Mouse (Mus musculus) hindbrain, embryonic 14.5 days (tissue): ENCODE results near the gene Mypn. TPM values are rescaled to one million over a fixed set of nuclear protein-coding genes. Genes with fewer than 3 reads are reported as not detected.

Source experiments
- ATAC-seq: fragments of 200-750 bp; cut with Nextera tagmentation; 2 replicates; pipeline ENCODE4 v1.8.0; 2017; ENCODE audit warnings: moderate number of reproducible peaks, mild to moderate bottlenecking, moderate TSS enrichment, moderate library complexity; ENCODE audit not compliant: low FRiP score
- DNase-seq: peaks from one replicate; pipeline ENCODE4 v3.0.0-alpha.2; 2015; ENCODE audit warnings: low spot score
- H3K27ac ChIP-seq: fragments of 300-500 bp; sonication (generic); 2 replicates; pipeline ENCODE4 v1.5.1; 2014; ENCODE audit warnings: mild to moderate bottlenecking, moderate library complexity
- H3K27me3 ChIP-seq: fragments of 300-500 bp; sonication (generic); 2 replicates; pipeline ENCODE4 v1.6.1; 2014; ENCODE audit warnings: mild to moderate bottlenecking, low read length, mixed read lengths; ENCODE audit not compliant: control insufficient read depth, insufficient read depth
- H3K36me3 ChIP-seq: fragments of 300-500 bp; sonication (generic); replicated peaks from 2 replicates; pipeline ENCODE4 v1.6.1; 2014; ENCODE audit not compliant: control insufficient read depth, insufficient read depth
- H3K4me1 ChIP-seq: fragments of 300-500 bp; sonication (generic); replicated peaks from 2 replicates; pipeline ENCODE4 v1.6.1; 2014; ENCODE audit warnings: antibody characterized with exemption, low read length, mixed read lengths; ENCODE audit not compliant: control insufficient read depth, insufficient read depth
- H3K4me2 ChIP-seq: fragments of 300-500 bp; sonication (generic); replicated peaks from 2 replicates; pipeline ENCODE4 v1.6.1; 2014; ENCODE audit warnings: mild to moderate bottlenecking, moderate library complexity
- H3K4me3 ChIP-seq: fragments of 300-500 bp; sonication (generic); replicated peaks from 2 replicates; pipeline ENCODE4 v1.5.1; 2014; ENCODE audit warnings: mild to moderate bottlenecking, low read length
- H3K9ac ChIP-seq: fragments of 300-500 bp; sonication (generic); 2 replicates; pipeline ENCODE4 v1.6.1; 2014
- H3K9me3 ChIP-seq: fragments of 300-500 bp; sonication (generic); 2 replicates; pipeline ENCODE4 v1.6.1; 2016; ENCODE audit warnings: low read length; ENCODE audit not compliant: control insufficient read depth
- WGBS: fragments of 180-500 bp; shearing (Covaris S2); extraction: QIAGEN DNeasy Blood & Tissue Kit; methylation state at CpG from one replicate; pipeline ENCODE4 v1.1.7; 2014; 5-methylcytosine and 5-hydroxymethylcytosine counted together
- polyA plus RNA-seq: library from polyadenylated mRNA; unstranded; fragments of >200 nt; fragmentation: Nextera tagmentation; extraction: Ambion mirVana; gene quantifications from 2 replicates; pipeline ENCODE4 v1.2.1, GENCODE M21; 2014

The Mypn gene
- polyA plus RNA-seq, result 0.37 and 0.68 TPM in 2 replicates

GRCm38 (mm10) chr10:63203728-63204127, at the start of gene Mypn:
TSS of gene Mypn (minus strand) at chr10:63203952.
- WGBS, result 92% methylated on average over 15 of the region's 15 CpGs
- no peak for ATAC-seq

GRCm38 (mm10) chr10:63248421-63248820, 44.7 kb upstream of the Mypn start:
- peaks cover 16% of the 10 kb centered on the region for H3K4me1 ChIP-seq
- ATAC-seq (no peak), DNase-seq (no peak)
- no peak overlapping the region for H3K4me2 ChIP-seq
- H3K9me3 ChIP-seq, result no peaks in the 10 kb centered on the region
- H3K36me3 ChIP-seq, result peaks cover 27% of the 10 kb centered on the region
- no peak overlapping the region for H3K27ac ChIP-seq
- H3K9ac ChIP-seq, result no peak overlapping the region
- 92% methylated on average over 6 of the region's 6 CpGs for WGBS
- no peaks in the 10 kb centered on the region for H3K27me3 ChIP-seq
- H3K4me3 ChIP-seq, result no peak overlapping the region

More at GRCm38 (mm10) chr10:63203728-63204127, at the start of gene Mypn:
- H3K4me2 ChIP-seq, result no peak within 1 kb of the TSS
- no peak for DNase-seq
- no peaks in the 10 kb centered on the region for H3K4me1 ChIP-seq
- H3K27me3 ChIP-seq, result no peaks in the 10 kb centered on the region
- no peak within 1 kb of the TSS for H3K4me3 ChIP-seq
- H3K27ac ChIP-seq, result no peak within 1 kb of the TSS
- no peaks in the 10 kb centered on the region for H3K36me3 ChIP-seq
- H3K9me3 ChIP-seq, result no peaks in the 10 kb centered on the region
- no peak within 1 kb of the TSS for H3K9ac ChIP-seq

- ATAC-seq, result no peak
- Histone ChIP-seq H3K36me3 (peaks cover 23% of the 10 kb centered on the region), H3K9ac (no peak overlapping the region), H3K27ac (no peak overlapping the region), H3K27me3 (no peaks in the 10 kb centered on the region), H3K9me3 (no peaks in the 10 kb centered on the region), H3K4me3 (no peak overlapping the region), H3K4me1 (peaks cover 23% of the 10 kb centered on the region), H3K4me2 (no peak overlapping the region)
- no peak for DNase-seq
- whole genome bisulfite sequencing, result 90% methylated on average over 7 of the region's 7 CpGs
Measured at GRCm38 (mm10) chr10:63247457-63247856, 43.7 kb upstream of the Mypn start.

GRCm38 (mm10) chr10:63245846-63246245, 42.1 kb upstream of the Mypn start:
- Histone ChIP-seq H3K9me3 (no peaks in the 10 kb centered on the region), H3K4me1 (peaks cover 25% of the 10 kb centered on the region), H3K4me3 (no peak overlapping the region), H3K27me3 (no peaks in the 10 kb centered on the region), H3K4me2 (no peak overlapping the region), H3K27ac (no peak overlapping the region), H3K9ac (no peak overlapping the region), H3K36me3 (peaks cover 19% of the 10 kb centered on the region)
- no peak for DNase-seq
- WGBS, result 92% methylated on average over 3 of the region's 3 CpGs
- no peak for ATAC-seq

GRCm38 (mm10) chr10:63244746-63245145, 41.0 kb upstream of the Mypn start:
- Histone ChIP-seq H3K27ac (peak overlapping the region; percentile 93; the same call in 1 of the 2 replicates), H3K4me3 (peak overlapping the region; percentile 95), H3K9ac (peak overlapping the region; percentile 86), H3K36me3 (peaks cover 10% of the 10 kb centered on the region), H3K27me3 (no peaks in the 10 kb centered on the region), H3K4me2 (peak overlapping the region; percentile 77), H3K9me3 (no peaks in the 10 kb centered on the region), H3K4me1 (peaks cover 25% of the 10 kb centered on the region)
- ATAC-seq (no peak), DNase-seq (no peak)
- 13% methylated on average over 5 of the region's 5 CpGs for WGBS

- peak overlapping the region; percentile 95 for H3K4me3 ChIP-seq
- no peaks in the 10 kb centered on the region for H3K27me3 ChIP-seq
- ATAC-seq (peak; percentile 82), DNase-seq (no peak)
- peaks cover 25% of the 10 kb centered on the region for H3K4me1 ChIP-seq
- H3K27ac ChIP-seq, result peak overlapping the region; percentile 93
- H3K9ac ChIP-seq, result peak overlapping the region; percentile 86
- H3K9me3 ChIP-seq, result no peaks in the 10 kb centered on the region
- H3K4me2 ChIP-seq, result peak overlapping the region; percentile 77
- H3K36me3 ChIP-seq, result peaks cover 9% of the 10 kb centered on the region
- WGBS, result under 1% methylated on average over 41 of the region's 41 CpGs
Measured at GRCm38 (mm10) chr10:63244055-63244671, 40.4 kb upstream of the Mypn start.

GRCm38 (mm10) chr10:63243493-63244054, 39.8 kb upstream of the Mypn start, which contains the start of gene Herc4:
TSS of gene Herc4 (plus strand) at chr10:63243810.
- ATAC-seq, result peak; percentile 99
- under 1% methylated on average over 40 of the region's 44 CpGs for WGBS

GRCm38 (mm10) chr10:63242798-63243435, 39.2 kb upstream of the Mypn start:
- H3K9ac ChIP-seq, result peak overlapping the region; percentile 80
- peak overlapping the region; percentile 40; the same call in 1 of the 2 replicates for H3K27ac ChIP-seq
- peak overlapping the region; percentile 95 for H3K4me3 ChIP-seq
- H3K4me2 ChIP-seq, result peak overlapping the region; percentile 63
- H3K36me3 ChIP-seq, result peaks cover 9% of the 10 kb centered on the region
- no peaks in the 10 kb centered on the region for H3K9me3 ChIP-seq
- H3K27me3 ChIP-seq, result no peaks in the 10 kb centered on the region
- H3K4me1 ChIP-seq, result peaks cover 25% of the 10 kb centered on the region
- 27% methylated on average over 12 of the region's 12 CpGs for WGBS
- no peak for ATAC-seq
- peak; percentile 55 for DNase-seq

More at GRCm38 (mm10) chr10:63243493-63244054, 39.8 kb upstream of the Mypn start, which contains the start of gene Herc4:
- H3K4me3 ChIP-seq, result peak within 1 kb of the TSS; percentile 95
- H3K27ac ChIP-seq, result peak within 1 kb of the TSS; percentile 93
- H3K4me1 ChIP-seq, result peaks cover 25% of the 10 kb centered on the region
- DNase-seq, result peak; percentile 96
- H3K27me3 ChIP-seq, result no peaks in the 10 kb centered on the region
- H3K9ac ChIP-seq, result peak within 1 kb of the TSS; percentile 86
- H3K36me3 ChIP-seq, result peaks cover 9% of the 10 kb centered on the region
- H3K9me3 ChIP-seq, result no peaks in the 10 kb centered on the region
- peak within 1 kb of the TSS; percentile 77 for H3K4me2 ChIP-seq

- DNase-seq (no peak), ATAC-seq (no peak)
- 82% methylated on average over 2 of the region's 2 CpGs for WGBS
- Histone ChIP-seq H3K36me3 (0 out of 2 replicates have a peak, but pooled peaks cover 2% of the 10 kb centered on the region), H3K9ac (no peak overlapping the region), H3K9me3 (no peaks in the 10 kb centered on the region), H3K27ac (no peak overlapping the region), H3K4me2 (no peak overlapping the region), H3K4me3 (no peak overlapping the region), H3K4me1 (peaks cover 20% of the 10 kb centered on the region), H3K27me3 (no peaks in the 10 kb centered on the region)
Measured at GRCm38 (mm10) chr10:63240868-63241271, 37.1 kb upstream of the Mypn start.
